Mouse (Mus musculus): ENCODE results near the gene Uvrag.

DNA sequence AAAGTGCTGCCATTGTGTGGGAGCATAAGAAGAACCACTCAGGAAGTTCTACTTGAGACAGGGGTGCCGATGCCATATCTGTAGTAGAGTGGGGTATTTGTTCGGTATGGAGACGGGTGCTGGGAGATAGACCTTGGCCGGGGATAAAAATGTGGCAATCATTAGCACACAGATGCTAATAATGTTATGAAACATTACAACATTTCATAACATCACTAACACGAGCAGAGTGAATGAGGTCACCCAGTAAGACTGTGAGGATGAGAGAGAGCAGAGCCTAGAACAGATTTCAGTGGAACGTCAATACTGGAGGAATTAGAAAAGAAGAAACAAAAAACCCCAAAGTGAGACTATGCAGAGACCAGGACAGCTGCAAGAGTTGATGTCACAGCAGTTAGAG is 116.2 kb downstream of the Uvrag start:
- no peak for TF ChIP-seq POLR2A (IDR thresholded peaks at IDR 0.05; ENCODE audit: insufficient read depth, low read depth, low read length)
- TF ChIP-seq CTCF (IDR thresholded peaks at IDR 0.05) = no peak
- TF ChIP-seq EP300 (IDR thresholded peaks at IDR 0.05; ENCODE audit: insufficient read depth, low read depth, low read length) = no peak

All from heart, adult 2 months (tissue).